Mouse (Mus musculus): ENCODE measurements around the gene Lurap1l.

- TF ChIP-seq CTCF (IDR thresholded peaks at IDR 0.05; ENCODE audit: control insufficient read depth, insufficient read depth, insufficient replicate concordance, low read depth, low read length) (no peak), POLR2A (IDR thresholded peaks at IDR 0.05; ENCODE audit: control insufficient read depth, low read depth, low read length) (no peak)
Observed at GRCm38 (mm10) chr4:80917812-80918211, 7.4 kb downstream of the Lurap1l start.
